Mouse (Mus musculus) heart, embryonic 11.5 days (tissue): Measurements from ENCODE around the gene Mettl8. TPM values are rescaled to one million over a fixed set of nuclear protein-coding genes. Genes with fewer than 3 reads are reported as not detected.

ENCODE experiments used
- ATAC-seq: fragments of 200-750 bp; cut with Nextera tagmentation; replicated peaks from 2 replicates; pipeline ENCODE4 v1.8.0; 2017; ENCODE audit warnings: moderate library complexity; ENCODE audit not compliant: insufficient number of reproducible peaks, low FRiP score, low TSS enrichment
- H3K27ac ChIP-seq: fragments of 300-500 bp; sonication (generic); 2 replicates; pipeline ENCODE4 v1.5.1; 2014; ENCODE audit warnings: mild to moderate bottlenecking, low read depth, low read length
- H3K27me3 ChIP-seq: fragments of 300-500 bp; sonication (generic); 2 replicates; pipeline ENCODE4 v1.6.1; 2014; ENCODE audit warnings: mild to moderate bottlenecking, low read length, mixed read lengths; ENCODE audit not compliant: control insufficient read depth, insufficient read depth
- H3K36me3 ChIP-seq: fragments of 300-500 bp; sonication (generic); 2 replicates; pipeline ENCODE4 v1.6.1; 2014; ENCODE audit warnings: mild to moderate bottlenecking, low read length, moderate library complexity, mixed read lengths; ENCODE audit not compliant: control insufficient read depth, insufficient read depth
- H3K4me1 ChIP-seq: fragments of 300-500 bp; sonication (generic); 2 replicates; pipeline ENCODE4 v1.6.1; 2014; ENCODE audit warnings: low read length; ENCODE audit not compliant: control insufficient read depth, insufficient read depth
- H3K4me2 ChIP-seq: fragments of 300-500 bp; sonication (generic); 2 replicates; pipeline ENCODE4 v1.6.1; 2014; ENCODE audit warnings: mild to moderate bottlenecking, moderate library complexity
- H3K4me3 ChIP-seq: fragments of 300-500 bp; sonication (generic); 2 replicates; pipeline ENCODE4 v1.5.1; 2014; ENCODE audit warnings: low read depth, low read length
- H3K9ac ChIP-seq: fragments of 300-500 bp; sonication (generic); 2 replicates; pipeline ENCODE4 v1.6.1; 2014; ENCODE audit warnings: mild to moderate bottlenecking, low read depth, low read length, moderate library complexity
- H3K9me3 ChIP-seq: fragments of 300-500 bp; sonication (generic); replicated peaks from 2 replicates; pipeline ENCODE4 v1.6.1; 2016; ENCODE audit warnings: low read length; ENCODE audit not compliant: control insufficient read depth
- WGBS: fragments of 180-500 bp; shearing (Covaris S2); extraction: QIAGEN DNeasy Blood & Tissue Kit; methylation state at CpG from one replicate; pipeline ENCODE4 v1.1.7; 2014; ENCODE audit not compliant: insufficient replicate concordance; 5-methylcytosine and 5-hydroxymethylcytosine counted together
- polyA plus RNA-seq: library from polyadenylated mRNA; unstranded; fragments of >200 nt; fragmentation: Nextera tagmentation; extraction: Ambion mirVana; gene quantifications from 2 replicates; pipeline ENCODE4 v1.2.1, GENCODE M21; 2014

Mettl8 gene
- 13.6 and 15.5 TPM in 2 replicates for polyA plus RNA-seq

DNA sequence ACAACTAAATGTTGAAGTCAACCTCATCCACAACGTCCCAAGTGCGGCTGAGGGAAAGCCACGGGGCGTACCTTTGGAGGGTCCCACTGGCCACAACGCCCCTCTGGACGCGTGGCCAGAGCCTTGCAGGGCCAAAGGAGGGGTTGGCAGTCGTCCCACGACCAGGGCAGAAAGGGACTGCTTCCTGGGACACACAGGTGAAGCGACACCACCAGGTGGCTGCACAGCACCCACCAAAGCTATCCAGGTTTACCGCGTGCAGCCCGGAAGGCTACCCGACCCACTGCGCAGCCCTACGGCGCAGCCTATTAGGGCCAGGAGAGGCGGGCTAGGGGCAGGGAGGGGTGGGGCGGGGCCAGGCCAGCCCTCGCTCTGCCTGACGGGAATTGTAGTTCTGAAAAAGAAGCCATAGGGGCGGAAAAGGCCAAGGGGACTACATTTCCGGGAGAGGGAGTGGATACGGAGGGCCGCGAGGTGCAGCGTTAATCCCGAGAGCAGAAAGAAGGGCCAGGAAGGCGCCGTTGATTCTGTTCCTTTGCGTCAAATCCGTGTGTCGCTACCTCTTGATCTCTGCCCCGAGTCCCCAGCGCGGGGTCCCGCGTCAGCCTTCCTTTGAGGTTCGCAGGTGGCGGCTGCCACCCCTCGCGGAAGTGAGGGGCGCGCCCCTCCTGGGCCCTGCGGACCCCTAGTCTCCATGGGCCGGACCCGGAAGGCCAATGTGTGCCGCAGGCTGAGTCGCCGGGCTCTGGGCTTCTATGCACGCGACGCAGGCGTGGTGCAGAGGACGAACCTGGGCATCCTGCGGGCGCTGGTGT, at the start of gene Mettl8, which contains the start of gene Dcaf17:
Mettl8 (minus strand) TSS at position 284 of the 815 bp plus-strand sequence.
Dcaf17 (plus strand) TSS at position 29 of the 815 bp plus-strand sequence.
- Histone ChIP-seq H3K4me2 (peak within 1 kb of the TSS; percentile 76), H3K27me3 (no peaks in the 10 kb centered on the region), H3K36me3 (0 out of 2 replicates have a peak, but pooled peaks cover 2% of the 10 kb centered on the region), H3K4me3 (peak within 1 kb of the TSS; percentile 75), H3K27ac (peak within 1 kb of the TSS; percentile 92), H3K9ac (peak within 1 kb of the TSS; percentile 93), H3K4me1 (no peaks in the 10 kb centered on the region), H3K9me3 (no peaks in the 10 kb centered on the region)
- WGBS: under 1% methylated on average over 57 of the region's 57 CpGs
- peak; percentile 94 for ATAC-seq

DNA sequence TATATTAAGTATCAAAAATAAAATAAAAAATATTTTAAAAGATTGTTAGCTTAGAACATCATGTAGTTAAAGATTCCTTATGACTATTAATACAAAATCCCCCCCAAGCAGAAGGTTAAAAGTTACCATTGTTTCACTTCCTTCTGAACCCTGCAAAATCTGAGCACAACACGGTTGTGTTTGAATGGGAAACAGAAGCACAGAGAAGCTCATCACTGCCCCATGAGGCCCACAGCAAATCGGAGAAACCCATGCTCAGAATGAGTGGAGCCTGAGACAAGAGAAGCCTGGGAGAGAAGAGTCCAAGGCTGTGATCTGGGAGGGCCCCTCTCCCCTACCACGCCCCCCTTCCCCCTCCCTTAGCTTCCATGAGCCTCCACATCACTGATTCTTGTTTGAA, 49.3 kb upstream of the Mettl8 start:
- ATAC-seq: no peak
- Histone ChIP-seq H3K9ac (no peak overlapping the region), H3K36me3 (no peaks in the 10 kb centered on the region), H3K4me3 (no peak overlapping the region), H3K27me3 (no peaks in the 10 kb centered on the region), H3K27ac (no peak overlapping the region), H3K9me3 (no peaks in the 10 kb centered on the region), H3K4me1 (no peaks in the 10 kb centered on the region), H3K4me2 (no peak overlapping the region)
- 71% methylated on average over 3 of the region's 3 CpGs for WGBS

DNA sequence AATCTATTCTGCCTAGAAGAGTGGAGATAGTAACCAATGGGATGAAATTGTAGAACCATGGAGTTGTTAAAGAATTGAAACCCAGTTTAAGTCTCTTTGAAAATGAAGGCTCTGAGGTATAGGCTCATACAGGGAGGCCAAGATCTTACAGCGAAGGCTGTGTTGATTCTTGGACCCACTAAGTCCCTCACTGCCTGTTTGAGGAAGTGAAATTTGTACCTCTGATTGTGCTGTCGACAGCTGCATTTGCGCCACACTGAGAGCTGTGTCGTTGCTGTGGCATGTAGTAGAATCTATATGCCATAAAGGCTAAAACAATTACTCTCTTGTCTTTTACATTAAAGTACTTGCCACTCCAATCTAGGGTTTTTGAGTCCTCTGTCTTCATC, 47.9 kb upstream of the Mettl8 start:
- Histone ChIP-seq H3K4me2 (no peak overlapping the region), H3K9ac (no peak overlapping the region), H3K4me1 (no peaks in the 10 kb centered on the region), H3K27me3 (no peaks in the 10 kb centered on the region), H3K36me3 (no peaks in the 10 kb centered on the region), H3K9me3 (no peaks in the 10 kb centered on the region), H3K4me3 (no peak overlapping the region), H3K27ac (no peak overlapping the region)
- ATAC-seq: no peak
- 70% methylated on average over 4 of the region's 4 CpGs for whole genome bisulfite sequencing

DNA sequence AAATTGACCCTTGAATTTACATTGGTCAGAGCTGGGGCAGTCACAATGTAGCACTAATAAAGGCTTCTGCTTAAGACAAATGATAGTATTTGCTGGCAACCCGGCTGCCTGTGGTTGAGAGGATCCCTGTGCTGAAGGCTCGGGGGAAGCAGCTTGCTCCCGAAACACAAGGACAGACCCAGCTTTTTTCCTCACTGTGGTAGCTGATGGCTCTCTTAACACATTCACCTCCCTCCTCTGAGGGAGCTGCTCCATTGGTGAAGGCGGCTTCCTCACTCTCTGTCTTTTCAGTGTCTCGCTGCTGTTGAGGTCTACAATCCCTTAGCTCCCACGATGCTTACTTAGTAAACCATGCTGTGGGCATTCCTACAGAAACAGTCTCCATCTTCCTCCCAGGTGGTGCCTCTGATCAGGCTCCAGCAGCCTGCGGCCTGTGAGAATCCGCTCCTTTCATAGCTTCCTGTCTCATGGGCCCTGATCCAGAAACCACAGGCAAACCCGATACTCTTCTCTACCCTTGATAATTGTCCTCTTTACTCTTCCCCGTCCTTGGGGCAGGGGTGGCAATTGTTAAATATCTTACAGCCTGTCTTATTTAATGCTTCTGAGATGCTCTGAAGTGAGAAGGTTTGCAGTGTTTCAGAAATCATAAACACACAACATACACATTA, 47.4 kb upstream of the Mettl8 start:
- Histone ChIP-seq H3K9me3 (no peaks in the 10 kb centered on the region), H3K4me2 (no peak overlapping the region), H3K27ac (no peak overlapping the region), H3K9ac (no peak overlapping the region), H3K27me3 (no peaks in the 10 kb centered on the region), H3K4me1 (no peaks in the 10 kb centered on the region), H3K36me3 (no peaks in the 10 kb centered on the region), H3K4me3 (no peak overlapping the region)
- ATAC-seq: no peak
- WGBS: 73% methylated on average over 10 of the region's 10 CpGs

DNA sequence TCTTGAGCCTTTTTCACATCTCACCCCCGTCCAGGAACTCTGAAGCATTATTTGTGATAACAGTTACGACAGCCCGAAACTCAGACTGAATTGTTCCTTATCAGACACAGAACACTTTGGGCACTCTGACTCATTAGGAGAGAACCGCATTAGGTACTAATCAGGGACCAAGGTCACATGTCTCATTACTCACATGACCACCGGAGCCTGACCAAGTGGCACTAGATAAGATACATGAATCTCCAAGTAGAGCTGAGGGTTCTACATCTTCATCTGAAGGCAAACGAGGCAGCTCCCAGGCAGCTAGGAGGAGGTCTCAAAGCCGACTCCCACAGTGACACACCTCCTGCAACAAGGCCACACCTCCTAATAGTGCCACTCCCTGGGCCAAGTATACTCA, 40.8 kb upstream of the Mettl8 start:
- H3K4me1 ChIP-seq: no peaks in the 10 kb centered on the region
- no peak overlapping the region for H3K4me2 ChIP-seq
- no peak overlapping the region for H3K9ac ChIP-seq
- no peak for ATAC-seq
- no peak overlapping the region for H3K27ac ChIP-seq
- WGBS: 19% methylated on average over 7 of the region's 7 CpGs
- H3K27me3 ChIP-seq: no peaks in the 10 kb centered on the region
- H3K9me3 ChIP-seq: no peaks in the 10 kb centered on the region
- no peaks in the 10 kb centered on the region for H3K36me3 ChIP-seq
- H3K4me3 ChIP-seq: no peak overlapping the region

DNA sequence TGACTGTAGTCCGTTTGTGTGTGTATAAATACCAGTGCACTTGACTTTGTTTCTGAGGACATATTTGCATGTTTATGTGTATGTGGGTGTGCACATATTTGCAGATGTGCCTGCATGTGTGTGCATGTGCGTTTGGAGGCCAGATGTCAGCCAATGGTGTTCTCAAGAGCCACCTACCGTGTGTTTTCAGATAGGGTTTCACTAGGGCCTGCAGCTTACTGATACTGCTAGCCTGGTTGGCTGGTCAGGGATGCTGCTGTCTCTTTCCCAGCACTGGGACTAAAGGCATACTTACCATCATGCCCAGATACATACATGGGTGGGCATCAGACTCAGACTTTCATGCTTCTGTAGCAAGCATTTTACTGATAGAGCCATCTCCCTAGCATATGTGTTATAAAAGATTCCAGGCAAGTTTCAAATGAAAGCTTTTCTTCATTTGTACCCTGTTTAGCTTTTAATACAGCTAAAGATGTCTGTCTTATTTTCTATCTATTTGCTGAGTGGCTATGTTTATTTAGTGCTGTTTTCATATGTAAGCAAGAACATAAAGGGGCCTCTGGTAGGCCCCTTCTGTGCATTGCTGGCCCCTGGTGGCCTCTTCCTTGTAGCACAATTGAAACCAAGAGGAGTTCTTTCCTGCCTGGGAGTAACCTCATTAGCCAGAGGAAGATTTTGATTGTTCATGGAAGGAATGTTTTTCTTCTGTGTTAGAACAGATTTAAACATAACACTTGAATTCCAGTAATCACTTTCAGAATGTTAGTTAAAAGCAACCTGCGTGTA, 35.5 kb upstream of the Mettl8 start:
- Histone ChIP-seq H3K4me2 (no peak overlapping the region), H3K36me3 (peaks cover 4% of the 10 kb centered on the region; the same call in 1 of the 2 replicates), H3K9me3 (no peaks in the 10 kb centered on the region), H3K9ac (no peak overlapping the region), H3K27me3 (no peaks in the 10 kb centered on the region), H3K27ac (no peak overlapping the region), H3K4me1 (no peaks in the 10 kb centered on the region), H3K4me3 (no peak overlapping the region)
- no peak for ATAC-seq
- 79% methylated on average over 4 of the region's 4 CpGs for WGBS

DNA sequence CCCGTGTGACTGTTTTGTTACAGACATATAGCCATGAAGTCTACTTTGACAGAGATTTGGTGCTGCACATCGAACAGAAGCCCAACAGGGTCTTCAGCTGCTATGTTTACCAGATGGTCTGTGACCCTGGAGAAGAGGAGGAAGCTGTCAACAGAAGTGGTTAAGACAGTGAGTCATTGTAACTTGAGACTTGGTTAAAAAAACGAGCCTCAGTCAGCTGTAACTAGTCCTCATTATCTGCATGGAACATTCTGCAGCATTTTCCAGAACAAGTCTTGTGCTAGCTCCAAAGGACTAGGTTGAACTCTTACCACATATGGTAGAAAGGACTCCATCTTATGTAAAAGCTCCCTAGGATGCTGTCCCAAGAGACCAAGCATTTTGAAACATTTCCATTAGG, 34.4 kb upstream of the Mettl8 start:
- no peak overlapping the region for H3K9ac ChIP-seq
- H3K4me3 ChIP-seq: no peak overlapping the region
- H3K9me3 ChIP-seq: no peaks in the 10 kb centered on the region
- H3K27ac ChIP-seq: no peak overlapping the region
- no peak overlapping the region for H3K4me2 ChIP-seq
- no peaks in the 10 kb centered on the region for H3K4me1 ChIP-seq
- H3K27me3 ChIP-seq: no peaks in the 10 kb centered on the region
- no peak for ATAC-seq
- H3K36me3 ChIP-seq: peaks cover 4% of the 10 kb centered on the region; the same call in 1 of the 2 replicates
- 58% methylated on average over 3 of the region's 3 CpGs for WGBS

DNA sequence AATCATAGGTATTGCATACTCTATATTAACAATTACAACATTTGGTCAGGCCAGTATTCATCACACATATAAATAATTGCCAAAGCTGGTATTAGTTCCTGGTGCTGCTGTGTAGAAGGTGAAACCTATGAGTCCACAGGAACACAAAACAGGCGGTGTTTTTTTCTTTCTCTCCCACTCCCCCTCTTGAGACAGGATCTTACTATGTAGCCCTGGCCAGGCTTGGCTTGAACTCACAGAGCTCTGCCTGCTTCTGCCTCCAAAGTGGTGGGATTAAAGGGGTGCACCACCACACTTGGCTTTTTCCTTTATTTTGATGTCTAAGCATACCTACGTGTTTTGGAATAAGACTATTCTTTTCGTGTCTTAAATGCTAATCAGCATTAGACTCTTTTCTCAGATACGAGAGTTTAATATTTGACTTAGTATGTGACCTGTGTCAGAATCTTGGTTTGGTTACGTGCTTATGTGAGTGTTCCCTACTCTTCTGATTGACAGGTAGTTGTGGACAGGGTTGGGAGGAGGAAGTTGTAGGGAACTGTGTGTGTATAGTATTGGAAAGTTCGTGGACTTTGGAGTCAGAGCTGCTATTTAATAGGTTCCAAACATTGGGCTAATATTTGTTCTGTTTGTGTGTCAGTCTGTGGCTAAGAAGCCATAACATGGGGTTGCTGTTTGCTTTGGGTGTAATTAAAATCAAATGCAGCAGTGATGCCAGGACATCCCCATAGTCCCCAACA, 28.2 kb upstream of the Mettl8 start:
- H3K27me3 ChIP-seq: no peaks in the 10 kb centered on the region
- ATAC-seq: no peak
- no peak overlapping the region for H3K27ac ChIP-seq
- 0 out of 2 replicates have a peak, but pooled peaks cover 5% of the 10 kb centered on the region for H3K36me3 ChIP-seq
- no peaks in the 10 kb centered on the region for H3K9me3 ChIP-seq
- no peak overlapping the region for H3K4me2 ChIP-seq
- H3K4me3 ChIP-seq: no peak overlapping the region
- H3K9ac ChIP-seq: no peak overlapping the region
- no peaks in the 10 kb centered on the region for H3K4me1 ChIP-seq
- WGBS: 86% methylated on average over 6 of the region's 6 CpGs
